ENCODE assay signal across 8 mouse cellular contexts in the genomic region with DNA sequence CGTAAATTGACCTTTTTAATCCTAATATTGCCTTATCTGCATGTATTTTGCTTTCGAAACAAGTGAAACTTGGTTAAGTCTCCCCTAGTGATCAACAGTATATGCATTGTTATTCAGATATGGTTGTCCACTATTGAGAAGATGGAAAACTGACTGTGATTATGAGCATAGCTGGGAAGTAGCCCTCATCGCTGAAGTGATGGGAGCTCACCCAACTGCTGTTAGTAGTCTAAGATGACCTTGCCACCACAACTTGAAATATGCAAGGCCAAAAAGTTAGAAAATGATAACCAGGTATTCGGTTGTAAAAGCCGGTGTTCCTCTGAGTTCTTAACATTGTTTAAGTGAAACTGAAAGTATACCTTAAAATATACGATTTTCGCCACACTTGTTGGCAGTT. TPM values are rescaled to one million over a fixed set of nuclear protein-coding genes. Genes with fewer than 3 reads are reported as not detected.
DNase-seq lines count a peak whose midpoint lies in the region; ATAC-seq and TF ChIP-seq lines count a peak whose summit lies in the region.

No protein-coding gene starts in this region.

- 86% methylated on average over 7 of the region's 7 CpGs for WGBS in embryonic facial prominence, embryonic 12.5 days
- 92% methylated on average over 7 of the region's 7 CpGs for WGBS in embryonic facial prominence, embryonic 10.5 days
- WGBS in kidney, postnatal 0 days: 83% methylated on average over 7 of the region's 7 CpGs
- WGBS in embryonic facial prominence, embryonic 15.5 days: 86% methylated on average over 7 of the region's 7 CpGs
- WGBS in liver, embryonic 16.5 days (ENCODE audit: insufficient replicate concordance): 68% methylated on average over 7 of the region's 7 CpGs

- no peak overlapping the region for H3K27ac ChIP-seq in embryonic facial prominence, embryonic 12.5 days
- H3K27ac ChIP-seq in embryonic facial prominence, embryonic 10.5 days (replicated peaks): no peak overlapping the region
- no peak overlapping the region for H3K27ac ChIP-seq in kidney, postnatal 0 days
- no peak overlapping the region for H3K27ac ChIP-seq in embryonic facial prominence, embryonic 15.5 days (replicated peaks)
- no peak overlapping the region for H3K27ac ChIP-seq in liver, embryonic 16.5 days (ENCODE audit: low read length)

- ATAC-seq in embryonic facial prominence, embryonic 12.5 days (ENCODE audit: insufficient number of reproducible peaks, insufficient read depth, low FRiP score, low TSS enrichment): no peak
- no peak for ATAC-seq in kidney, postnatal 0 days (replicated peaks; ENCODE audit: low FRiP score, low read depth)
- no peak for ATAC-seq in embryonic facial prominence, embryonic 15.5 days (ENCODE audit: insufficient number of reproducible peaks, low FRiP score, low TSS enrichment, low read depth)
- ATAC-seq in liver, embryonic 16.5 days (ENCODE audit: low read depth): no peak

- H3K36me3 ChIP-seq in embryonic facial prominence, embryonic 12.5 days: no peaks in the 10 kb centered on the region
- no peaks in the 10 kb centered on the region for H3K36me3 ChIP-seq in embryonic facial prominence, embryonic 10.5 days (replicated peaks)
- H3K36me3 ChIP-seq in kidney, postnatal 0 days (ENCODE audit: insufficient read depth, low read length): no peaks in the 10 kb centered on the region
- H3K36me3 ChIP-seq in embryonic facial prominence, embryonic 15.5 days: no peaks in the 10 kb centered on the region
- H3K36me3 ChIP-seq in liver, embryonic 16.5 days (ENCODE audit: control insufficient read depth, insufficient read depth): no peaks in the 10 kb centered on the region

- peak overlapping the region; percentile 68; the same call in 1 of the 2 replicates for H3K4me2 ChIP-seq in embryonic facial prominence, embryonic 12.5 days (replicated peaks)
- H3K4me2 ChIP-seq in kidney, postnatal 0 days (ENCODE audit: low read length): peak overlapping the region; percentile 94
- peak overlapping the region; percentile 85 for H3K4me2 ChIP-seq in embryonic facial prominence, embryonic 15.5 days (replicated peaks)
- peak overlapping the region; percentile 90 for H3K4me2 ChIP-seq in liver, embryonic 16.5 days (ENCODE audit: low read depth, low read length)

- no peak overlapping the region for H3K9ac ChIP-seq in embryonic facial prominence, embryonic 12.5 days
- no peak overlapping the region for H3K9ac ChIP-seq in kidney, postnatal 0 days (ENCODE audit: low read depth, low read length)
- H3K9ac ChIP-seq in embryonic facial prominence, embryonic 15.5 days: no peak overlapping the region
- no peak overlapping the region for H3K9ac ChIP-seq in liver, embryonic 16.5 days (ENCODE audit: low read depth, low read length)

- no peaks in the 10 kb centered on the region for H3K27me3 ChIP-seq in embryonic facial prominence, embryonic 12.5 days
- no peaks in the 10 kb centered on the region for H3K27me3 ChIP-seq in embryonic facial prominence, embryonic 10.5 days (replicated peaks; ENCODE audit: low read depth, poor library complexity, severe bottlenecking)
- H3K27me3 ChIP-seq in kidney, postnatal 0 days (ENCODE audit: insufficient read depth, low read length): no peaks in the 10 kb centered on the region
- H3K27me3 ChIP-seq in embryonic facial prominence, embryonic 15.5 days: no peaks in the 10 kb centered on the region
- H3K27me3 ChIP-seq in liver, embryonic 16.5 days (ENCODE audit: control insufficient read depth, insufficient read depth, low read depth, low read length): no peaks in the 10 kb centered on the region

- H3K9me3 ChIP-seq in embryonic facial prominence, embryonic 12.5 days: no peaks in the 10 kb centered on the region
- no peaks in the 10 kb centered on the region for H3K9me3 ChIP-seq in embryonic facial prominence, embryonic 10.5 days
- H3K9me3 ChIP-seq in kidney, postnatal 0 days (replicated peaks; ENCODE audit: low read length): no peaks in the 10 kb centered on the region
- H3K9me3 ChIP-seq in embryonic facial prominence, embryonic 15.5 days (replicated peaks): no peaks in the 10 kb centered on the region
- H3K9me3 ChIP-seq in liver, embryonic 16.5 days (replicated peaks; ENCODE audit: control insufficient read depth, low read length): no peaks in the 10 kb centered on the region

- DNase-seq in embryonic facial prominence, embryonic 10.5 days (ENCODE audit: low spot score): no peak
- DNase-seq in kidney, postnatal 0 days (ENCODE audit: low spot score): no peak
- no peak for DNase-seq in kidney, adult 8-10 months
- DNase-seq in right cerebral cortex, postnatal 4 days: no peak
- DNase-seq in urinary bladder, adult 18-20 months (ENCODE audit: low spot score in 2 of 2): no peak

- H3K4me1 ChIP-seq in embryonic facial prominence, embryonic 12.5 days: peaks cover 10% of the 10 kb centered on the region; the same call in 1 of the 2 replicates
- H3K4me1 ChIP-seq in embryonic facial prominence, embryonic 10.5 days: peaks cover 22% of the 10 kb centered on the region
- H3K4me1 ChIP-seq in kidney, postnatal 0 days (replicated peaks; ENCODE audit: insufficient read depth, low read length): no peaks in the 10 kb centered on the region; the same call in none of the 2 replicates
- H3K4me1 ChIP-seq in embryonic facial prominence, embryonic 15.5 days: peaks cover 10% of the 10 kb centered on the region
- peaks cover 11% of the 10 kb centered on the region for H3K4me1 ChIP-seq in liver, embryonic 16.5 days (ENCODE audit: control insufficient read depth, low read depth, low read length)

- TF ChIP-seq CTCF in kidney, postnatal 0 days (IDR thresholded peaks at IDR 0.05; ENCODE audit: low read depth): no peak

- H3K4me3 ChIP-seq in embryonic facial prominence, embryonic 12.5 days: no peak overlapping the region
- H3K4me3 ChIP-seq in embryonic facial prominence, embryonic 10.5 days: no peak overlapping the region
- H3K4me3 ChIP-seq in kidney, postnatal 0 days (replicated peaks; ENCODE audit: low read depth, low read length): no peak overlapping the region
- no peak overlapping the region for H3K4me3 ChIP-seq in embryonic facial prominence, embryonic 15.5 days (replicated peaks)
- H3K4me3 ChIP-seq in liver, embryonic 16.5 days (ENCODE audit: low read depth, low read length): peak overlapping the region; percentile 80

RNA-seq across cellular contexts. Expression of a gene that starts 1.3 kb away (rescaled TPM):
- 13.8 and 17.8 TPM in 2 replicates for polyA plus RNA-seq in embryonic facial prominence, embryonic 12.5 days (2016; fragmentation: Nextera tagmentation; extraction: Ambion mirVana)
- 23.2 and 24.1 TPM in 2 replicates for polyA plus RNA-seq in embryonic facial prominence, embryonic 10.5 days (2016; fragmentation: Nextera tagmentation; extraction: Ambion mirVana)
- polyA plus RNA-seq in kidney, postnatal 0 days (2015; fragmentation: Nextera tagmentation; extraction: Ambion mirVana): 14.9 and 16.9 TPM in 2 replicates
- 14.1 and 14.6 TPM in 2 replicates for polyA plus RNA-seq in embryonic facial prominence, embryonic 15.5 days (2015; fragmentation: Nextera tagmentation; extraction: Ambion mirVana)
- polyA plus RNA-seq in liver, embryonic 16.5 days (2015; fragmentation: Nextera tagmentation; extraction: Ambion mirVana): 3.5 and 3.7 TPM in 2 replicates
